Mouse (Mus musculus) kidney, adult 9 months (tissue): ENCODE results near the gene Rnase12.

ENCODE experiments used
- DNase-seq: peaks from one replicate; pipeline ENCODE4 v3.0.0; 2022

Rnase12 gene

GRCm38 (mm10) chr14:51057401-51057831, at the start of gene Rnase12:
Rnase12 (minus strand) TSS chr14:51057661.
- DNase-seq = no peak

- DNase-seq = no peak
Measured at GRCm38 (mm10) chr14:51106449-51106967, 49.0 kb upstream of the Rnase12 start.

GRCm38 (mm10) chr14:51104366-51104765, 46.9 kb upstream of the Rnase12 start:
- no peak for DNase-seq

- peak; percentile 74 for DNase-seq
Measured at GRCm38 (mm10) chr14:51103217-51103616, 45.8 kb upstream of the Rnase12 start.

GRCm38 (mm10) chr14:51101284-51101683, 43.8 kb upstream of the Rnase12 start:
- no peak for DNase-seq

GRCm38 (mm10) chr14:51098921-51099320, 41.5 kb upstream of the Rnase12 start:
- DNase-seq = no peak

GRCm38 (mm10) chr14:51098300-51098699, 40.8 kb upstream of the Rnase12 start:
- DNase-seq = peak; percentile 95

- peak; percentile 66 for DNase-seq
Measured at GRCm38 (mm10) chr14:51095736-51096524, 38.5 kb upstream of the Rnase12 start.

GRCm38 (mm10) chr14:51094921-51095320, 37.5 kb upstream of the Rnase12 start:
- no peak for DNase-seq

- no peak for DNase-seq
Measured at GRCm38 (mm10) chr14:51094096-51094875, 36.8 kb upstream of the Rnase12 start.

GRCm38 (mm10) chr14:51093496-51093895, 36.0 kb upstream of the Rnase12 start:
- DNase-seq = no peak

GRCm38 (mm10) chr14:51092073-51092620, 34.7 kb upstream of the Rnase12 start:
- DNase-seq = no peak

GRCm38 (mm10) chr14:51090921-51091900, 33.8 kb upstream of the Rnase12 start, which contains the start of the genes Rnase4 and Ang:
Rnase4 (plus strand) TSS chr14:51091077.
Ang (plus strand) TSS chr14:51091150.
- DNase-seq = no peak

- DNase-seq = peak; percentile 90
Measured at GRCm38 (mm10) chr14:51090077-51090781, 32.8 kb upstream of the Rnase12 start.

GRCm38 (mm10) chr14:51089674-51090076, 32.2 kb upstream of the Rnase12 start:
- DNase-seq = no peak

- peak; percentile 99 for DNase-seq
Measured at GRCm38 (mm10) chr14:51088970-51089673, 31.7 kb upstream of the Rnase12 start.

GRCm38 (mm10) chr14:51088166-51088969, 30.9 kb upstream of the Rnase12 start:
- DNase-seq = peak; percentile 91

- no peak for DNase-seq
Measured at GRCm38 (mm10) chr14:51087762-51088161, 30.3 kb upstream of the Rnase12 start.

GRCm38 (mm10) chr14:51085911-51086310, 28.4 kb upstream of the Rnase12 start:
- no peak for DNase-seq

- no peak for DNase-seq
Measured at GRCm38 (mm10) chr14:51085086-51085485, 27.6 kb upstream of the Rnase12 start.
